9 mouse cellular contexts compared by ENCODE assay signal in the genomic region with DNA sequence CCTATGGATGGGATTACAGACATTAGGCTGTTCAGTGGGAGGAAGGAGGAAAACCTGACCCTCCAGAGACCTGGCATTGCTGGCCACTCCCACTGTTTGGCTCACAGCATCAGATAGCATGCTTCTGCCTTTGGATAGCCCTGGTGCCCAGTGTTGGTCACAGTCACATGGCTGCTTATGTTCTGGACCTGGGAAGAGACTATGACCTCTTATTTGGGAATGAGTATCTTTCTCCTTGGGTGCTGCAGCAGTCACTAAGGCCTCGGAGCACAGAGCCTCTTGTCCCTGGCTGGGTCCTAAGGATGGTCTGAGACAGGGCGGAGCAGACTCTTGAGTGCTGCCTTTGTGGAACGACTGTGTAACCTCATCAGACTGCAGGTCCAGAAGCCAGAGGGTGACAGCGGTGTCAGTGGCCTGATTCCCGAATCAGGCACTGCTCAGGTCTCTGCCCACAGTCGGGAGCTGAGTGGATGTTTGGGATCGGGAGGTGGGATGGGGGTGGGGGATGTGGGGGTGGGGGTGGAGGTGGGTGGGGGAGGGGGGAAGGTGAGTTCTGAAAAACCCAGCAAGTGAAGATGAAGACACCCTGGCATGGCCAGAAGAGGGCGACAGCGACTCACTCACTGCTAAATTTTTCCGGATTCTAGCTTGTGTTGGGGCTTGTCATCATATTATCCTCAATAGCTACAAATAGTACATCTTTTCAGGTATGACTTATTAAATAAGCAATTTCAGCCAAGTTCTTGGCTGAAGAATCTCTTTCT. TPM values are rescaled to one million over a fixed set of nuclear protein-coding genes. Genes with fewer than 3 reads are reported as not detected.
A peak's percentile ranks its signal among the peaks of the same experiment; 100 is the strongest.
DNase-seq lines count a peak whose midpoint lies in the region; ATAC-seq and TF ChIP-seq lines count a peak whose summit lies in the region.
"Had no signal": no experiment of that assay in that cellular context is flagged by ENCODE, and none has a peak within 500 bp of the region (broad histone marks: within the 10 kb centered on the region; RNA-seq: fewer than 3 reads in every experiment).

No protein-coding gene starts in this region.

- H3K9me3 ChIP-seq in midbrain, embryonic 14.5 days (ENCODE audit: control insufficient read depth, low read length): no peaks in the 10 kb centered on the region
- H3K9me3 ChIP-seq in midbrain, embryonic 15.5 days: no peaks in the 10 kb centered on the region
- H3K9me3 ChIP-seq in liver, postnatal 0 days (ENCODE audit: low read length): no peaks in the 10 kb centered on the region

- TF ChIP-seq POLR2A in heart, adult 2 months (IDR thresholded peaks at IDR 0.05; ENCODE audit: insufficient read depth, low read depth, low read length): no peak

- H3K9ac ChIP-seq in heart, adult 2 months (ENCODE audit: low read depth, low read length): no peak overlapping the region
- H3K9ac ChIP-seq in midbrain, embryonic 14.5 days (replicated peaks; ENCODE audit: low read length): no peak overlapping the region
- H3K9ac ChIP-seq in midbrain, embryonic 15.5 days: no peak overlapping the region
- no peak overlapping the region for H3K9ac ChIP-seq in liver, postnatal 0 days (replicated peaks)

- WGBS in heart, adult 2 months: 19% methylated on average over 10 of the region's 10 CpGs
- 17% methylated on average over 10 of the region's 10 CpGs for WGBS in midbrain, embryonic 14.5 days
- WGBS in midbrain, embryonic 15.5 days: 18% methylated on average over 10 of the region's 10 CpGs
- 19% methylated on average over 10 of the region's 10 CpGs for WGBS in liver, postnatal 0 days (ENCODE audit: insufficient replicate concordance)

- no peaks in the 10 kb centered on the region for H3K27me3 ChIP-seq in heart, adult 2 months (ENCODE audit: control insufficient read depth, insufficient read depth, low read length)
- no peaks in the 10 kb centered on the region for H3K27me3 ChIP-seq in midbrain, embryonic 14.5 days (ENCODE audit: control insufficient read depth, insufficient read depth, low read length)
- H3K27me3 ChIP-seq in midbrain, embryonic 15.5 days (replicated peaks): no peaks in the 10 kb centered on the region
- H3K27me3 ChIP-seq in liver, postnatal 0 days (ENCODE audit: insufficient read depth, low read length): no peaks in the 10 kb centered on the region

- no peak overlapping the region for H3K4me3 ChIP-seq in heart, adult 2 months
- H3K4me3 ChIP-seq in midbrain, embryonic 14.5 days (replicated peaks; ENCODE audit: low read depth, low read length): no peak overlapping the region
- H3K4me3 ChIP-seq in midbrain, embryonic 15.5 days: no peak overlapping the region
- H3K4me3 ChIP-seq in liver, postnatal 0 days (ENCODE audit: low read depth, low read length): no peak overlapping the region

- H3K4me2 ChIP-seq in midbrain, embryonic 14.5 days (ENCODE audit: low read length): no peak overlapping the region
- no peak overlapping the region for H3K4me2 ChIP-seq in midbrain, embryonic 15.5 days
- no peak overlapping the region for H3K4me2 ChIP-seq in liver, postnatal 0 days (ENCODE audit: low read depth, low read length)

- peak; percentile 61 for TF ChIP-seq CTCF in heart, adult 2 months (IDR thresholded peaks at IDR 0.05)
- peak; percentile 64 for TF ChIP-seq CTCF in liver, postnatal 0 days (IDR thresholded peaks at IDR 0.05; ENCODE audit: low read depth)

- H3K79me2 ChIP-seq in heart, adult 2 months (replicated peaks; ENCODE audit: control insufficient read depth, insufficient read depth, low read length): no peaks in the 10 kb centered on the region

- no peaks in the 10 kb centered on the region for H3K4me1 ChIP-seq in heart, adult 2 months (ENCODE audit: control insufficient read depth, insufficient read depth, low read length)
- H3K4me1 ChIP-seq in midbrain, embryonic 14.5 days (ENCODE audit: control insufficient read depth, insufficient read depth, low read length): no peaks in the 10 kb centered on the region
- 0 out of 2 replicates have a peak, but pooled peaks cover 3% of the 10 kb centered on the region for H3K4me1 ChIP-seq in midbrain, embryonic 15.5 days
- peaks cover 11% of the 10 kb centered on the region for H3K4me1 ChIP-seq in liver, postnatal 0 days (ENCODE audit: insufficient read depth)

- H3K27ac ChIP-seq in heart, adult 2 months: no peak overlapping the region
- no peak overlapping the region for H3K27ac ChIP-seq in midbrain, embryonic 14.5 days (replicated peaks; ENCODE audit: low read depth, low read length)
- H3K27ac ChIP-seq in midbrain, embryonic 15.5 days: no peak overlapping the region
- H3K27ac ChIP-seq in liver, postnatal 0 days (ENCODE audit: low read depth): no peak overlapping the region

- no peak for TF ChIP-seq EP300 in heart, adult 2 months (IDR thresholded peaks at IDR 0.05; ENCODE audit: insufficient read depth, low read depth, low read length)
- TF ChIP-seq EP300 in liver, postnatal 0 days (IDR thresholded peaks at IDR 0.05; ENCODE audit: low read depth): no peak

- DNase-seq in heart, adult 2 months: peak in 1 of 2 experiments; percentile 37
- DNase-seq in heart, postnatal 25 days (ENCODE audit: low spot score): no peak
- DNase-seq in midbrain, embryonic 14.5 days: peak; percentile 58
- peak; percentile 74 for DNase-seq in MN1 (ENCODE audit: low spot score)
- DNase-seq in liver, postnatal 0 days: peak; percentile 56

- ATAC-seq in midbrain, embryonic 14.5 days (ENCODE audit: low FRiP score, low TSS enrichment): no peak; the same call in 1 of the 2 replicates
- ATAC-seq in midbrain, embryonic 15.5 days (replicated peaks): no peak
- ATAC-seq in liver, postnatal 0 days: no peak
- no peak for ATAC-seq in megakaryocyte progenitor cell, adult 5-6 weeks (replicated peaks; ENCODE audit: poor library complexity)
- ATAC-seq in erythroid progenitor cell, adult 5-6 weeks (replicated peaks; ENCODE audit: low FRiP score, poor library complexity, severe bottlenecking): no peak

- intact Hi-C loops in heart, adult 2 months (cut with DNase I): no loop called here
- intact Hi-C loops in heart, postnatal 25 days (cut with DNase I): no loop called here

- H3K36me3 ChIP-seq in heart, adult 2 months (ENCODE audit: control insufficient read depth, insufficient read depth, low read length): no peaks in the 10 kb centered on the region
- peaks cover 31% of the 10 kb centered on the region for H3K36me3 ChIP-seq in midbrain, embryonic 14.5 days (ENCODE audit: control insufficient read depth, insufficient read depth, low read length)
- peaks cover 11% of the 10 kb centered on the region for H3K36me3 ChIP-seq in midbrain, embryonic 15.5 days (replicated peaks)
- no peaks in the 10 kb centered on the region for H3K36me3 ChIP-seq in liver, postnatal 0 days (replicated peaks; ENCODE audit: insufficient read depth, low read length)

RNA-seq across cellular contexts. Expression of a gene that starts 17.9 kb away (rescaled TPM):
- total RNA-seq in heart, adult 2 months (2021): 10 to 100 TPM; 27.0 to 29.5 TPM
- polyA plus RNA-seq in heart, adult 2 months (2012; rRNA removed): 12.2 and 17.3 TPM in 2 replicates
- total RNA-seq in heart, postnatal 25 days (2021): 10 to 100 TPM; 29.2 to 32.3 TPM
- 28.1 and 41.7 TPM in 2 replicates for polyA plus RNA-seq in midbrain, embryonic 14.5 days (2014; fragmentation: Nextera tagmentation; extraction: Ambion mirVana)
- 35.8 and 39.3 TPM in 2 replicates for polyA plus RNA-seq in midbrain, embryonic 15.5 days (2015; fragmentation: Nextera tagmentation; extraction: Ambion mirVana)
- polyA plus RNA-seq in liver, postnatal 0 days (2015; fragmentation: Nextera tagmentation; extraction: Ambion mirVana): 8.5 and 8.6 TPM in 2 replicates
- total RNA-seq in megakaryocyte progenitor cell, adult 5-6 weeks (2015): 18.0 and 18.2 TPM in 2 replicates
- 21.4 and 25.7 TPM in 2 replicates for total RNA-seq in megakaryocyte progenitor cell, adult 5-6 weeks (2017)
- total RNA-seq in erythroid progenitor cell, adult 5-6 weeks (2015; ENCODE audit: low replicate concordance): 15.5 and 18.9 TPM in 2 replicates
- total RNA-seq in erythroid progenitor cell, adult 5-6 weeks (2017; ENCODE audit: low replicate concordance): 18.1 and 23.0 TPM in 2 replicates

RNA-seq across cellular contexts. Expression of a gene that starts 19.7 kb away (rescaled TPM):
- 10 to 100 TPM; 10.3 to 29.5 TPM for total RNA-seq in heart, adult 2 months (2021)
- polyA plus RNA-seq in heart, adult 2 months (2012; rRNA removed): not detected in 2 replicates
- total RNA-seq in heart, postnatal 25 days (2021): 10 to 100 TPM; 16.1 to 21.0 TPM
- 2.1 TPM in 1 of 2 replicates, not detected in the other for polyA plus RNA-seq in midbrain, embryonic 14.5 days (2014; fragmentation: Nextera tagmentation; extraction: Ambion mirVana)
- polyA plus RNA-seq in midbrain, embryonic 15.5 days (2015; fragmentation: Nextera tagmentation; extraction: Ambion mirVana): 2.3 TPM in 1 of 2 replicates, not detected in the other
- not detected in 2 replicates for polyA plus RNA-seq in liver, postnatal 0 days (2015; fragmentation: Nextera tagmentation; extraction: Ambion mirVana)
- 1.6 and 8.0 TPM in 2 replicates for total RNA-seq in megakaryocyte progenitor cell, adult 5-6 weeks (2015)
- not detected in 2 replicates for total RNA-seq in megakaryocyte progenitor cell, adult 5-6 weeks (2017)
- total RNA-seq in erythroid progenitor cell, adult 5-6 weeks (2015; ENCODE audit: low replicate concordance): 43.2 TPM in 1 of 2 replicates, not detected in the other
- not detected in 2 replicates for total RNA-seq in erythroid progenitor cell, adult 5-6 weeks (2017; ENCODE audit: low replicate concordance)
- polyA plus RNA-seq: large intestine, adult 2 months had no signal

RNA-seq across cellular contexts. Expression of a gene that starts 39.1 kb away (rescaled TPM):
- 10 to 100 TPM; 69.6 to 78.5 TPM for total RNA-seq in heart, adult 2 months (2021)
- polyA plus RNA-seq in heart, adult 2 months (2012; rRNA removed): 65.6 and 108 TPM in 2 replicates
- 10 to 100 TPM; 58.3 to 81.7 TPM for total RNA-seq in heart, postnatal 25 days (2021)
- 114 and 122 TPM in 2 replicates for polyA plus RNA-seq in midbrain, embryonic 14.5 days (2014; fragmentation: Nextera tagmentation; extraction: Ambion mirVana)
- polyA plus RNA-seq in midbrain, embryonic 15.5 days (2015; fragmentation: Nextera tagmentation; extraction: Ambion mirVana): 120 and 121 TPM in 2 replicates
- 64.3 and 65.7 TPM in 2 replicates for polyA plus RNA-seq in liver, postnatal 0 days (2015; fragmentation: Nextera tagmentation; extraction: Ambion mirVana)
- 218 and 306 TPM in 2 replicates for total RNA-seq in megakaryocyte progenitor cell, adult 5-6 weeks (2015)
- total RNA-seq in megakaryocyte progenitor cell, adult 5-6 weeks (2017): 305 and 370 TPM in 2 replicates
- 287 and 355 TPM in 2 replicates for total RNA-seq in erythroid progenitor cell, adult 5-6 weeks (2015; ENCODE audit: low replicate concordance)
- total RNA-seq in erythroid progenitor cell, adult 5-6 weeks (2017; ENCODE audit: low replicate concordance): 402 and 410 TPM in 2 replicates

RNA-seq across cellular contexts. Expression of a gene that starts 42.4 kb away (rescaled TPM):
- total RNA-seq in heart, adult 2 months (2021): 1 to 10 TPM; 2.3 to 3.5 TPM
- 4.9 and 5.5 TPM in 2 replicates for polyA plus RNA-seq in heart, adult 2 months (2012; rRNA removed)
- 1 to 10 TPM; 1.5 to 1.6 TPM for total RNA-seq in heart, postnatal 25 days (2021)
- polyA plus RNA-seq in midbrain, embryonic 14.5 days (2014; fragmentation: Nextera tagmentation; extraction: Ambion mirVana): 19.9 and 20.5 TPM in 2 replicates
- 15.5 and 16.3 TPM in 2 replicates for polyA plus RNA-seq in midbrain, embryonic 15.5 days (2015; fragmentation: Nextera tagmentation; extraction: Ambion mirVana)
- polyA plus RNA-seq in liver, postnatal 0 days (2015; fragmentation: Nextera tagmentation; extraction: Ambion mirVana): 0.12 and 0.14 TPM in 2 replicates
- not detected in 2 replicates for total RNA-seq in megakaryocyte progenitor cell, adult 5-6 weeks (2015)
- total RNA-seq in megakaryocyte progenitor cell, adult 5-6 weeks (2017): not detected in 2 replicates
- not detected in 2 replicates for total RNA-seq in erythroid progenitor cell, adult 5-6 weeks (2015; ENCODE audit: low replicate concordance)
- not detected in 2 replicates for total RNA-seq in erythroid progenitor cell, adult 5-6 weeks (2017; ENCODE audit: low replicate concordance)

RNA-seq across cellular contexts. Expression of a gene that starts 48.2 kb away (rescaled TPM):
- total RNA-seq in heart, adult 2 months (2021): 10 to 100 TPM; 15.6 to 16.4 TPM
- polyA plus RNA-seq in heart, adult 2 months (2012; rRNA removed): 12.2 and 12.7 TPM in 2 replicates
- 10 to 100 TPM; 15.5 to 15.9 TPM for total RNA-seq in heart, postnatal 25 days (2021)
- 73.9 and 100 TPM in 2 replicates for polyA plus RNA-seq in midbrain, embryonic 14.5 days (2014; fragmentation: Nextera tagmentation; extraction: Ambion mirVana)
- polyA plus RNA-seq in midbrain, embryonic 15.5 days (2015; fragmentation: Nextera tagmentation; extraction: Ambion mirVana): 69.2 and 75.5 TPM in 2 replicates
- 27.0 and 27.5 TPM in 2 replicates for polyA plus RNA-seq in liver, postnatal 0 days (2015; fragmentation: Nextera tagmentation; extraction: Ambion mirVana)
- total RNA-seq in megakaryocyte progenitor cell, adult 5-6 weeks (2015): 65.0 and 68.9 TPM in 2 replicates
- 19.5 and 43.8 TPM in 2 replicates for total RNA-seq in megakaryocyte progenitor cell, adult 5-6 weeks (2017)
- 13.8 and 15.5 TPM in 2 replicates for total RNA-seq in erythroid progenitor cell, adult 5-6 weeks (2015; ENCODE audit: low replicate concordance)
- total RNA-seq in erythroid progenitor cell, adult 5-6 weeks (2017; ENCODE audit: low replicate concordance): 3.8 and 11.3 TPM in 2 replicates
